Mouse (Mus musculus) hindbrain, embryonic 14.5 days (tissue): Measurements from ENCODE around the gene Lax1. TPM values are rescaled to one million over a fixed set of nuclear protein-coding genes. Genes with fewer than 3 reads are reported as not detected.
A peak's percentile ranks its signal among the peaks of the same experiment; 100 is the strongest.
"Not testable (repeated sequence)": the region's sequence is repeated elsewhere in the genome, so short reads cannot be mapped to it uniquely, and the experiment has no call there.

Experiments
- ATAC-seq: fragments of 200-750 bp; cut with Nextera tagmentation; 2 replicates; pipeline ENCODE4 v1.8.0; 2017; ENCODE audit warnings: moderate number of reproducible peaks, mild to moderate bottlenecking, moderate TSS enrichment, moderate library complexity; ENCODE audit not compliant: low FRiP score
- DNase-seq: peaks from one replicate; pipeline ENCODE4 v3.0.0-alpha.2; 2015; ENCODE audit warnings: low spot score
- H3K27ac ChIP-seq: fragments of 300-500 bp; sonication (generic); 2 replicates; pipeline ENCODE4 v1.5.1; 2014; ENCODE audit warnings: mild to moderate bottlenecking, moderate library complexity
- H3K27me3 ChIP-seq: fragments of 300-500 bp; sonication (generic); 2 replicates; pipeline ENCODE4 v1.6.1; 2014; ENCODE audit warnings: mild to moderate bottlenecking, low read length, mixed read lengths; ENCODE audit not compliant: control insufficient read depth, insufficient read depth
- H3K36me3 ChIP-seq: fragments of 300-500 bp; sonication (generic); replicated peaks from 2 replicates; pipeline ENCODE4 v1.6.1; 2014; ENCODE audit not compliant: control insufficient read depth, insufficient read depth
- H3K4me1 ChIP-seq: fragments of 300-500 bp; sonication (generic); replicated peaks from 2 replicates; pipeline ENCODE4 v1.6.1; 2014; ENCODE audit warnings: antibody characterized with exemption, low read length, mixed read lengths; ENCODE audit not compliant: control insufficient read depth, insufficient read depth
- H3K4me2 ChIP-seq: fragments of 300-500 bp; sonication (generic); replicated peaks from 2 replicates; pipeline ENCODE4 v1.6.1; 2014; ENCODE audit warnings: mild to moderate bottlenecking, moderate library complexity
- H3K4me3 ChIP-seq: fragments of 300-500 bp; sonication (generic); replicated peaks from 2 replicates; pipeline ENCODE4 v1.5.1; 2014; ENCODE audit warnings: mild to moderate bottlenecking, low read length
- H3K9ac ChIP-seq: fragments of 300-500 bp; sonication (generic); 2 replicates; pipeline ENCODE4 v1.6.1; 2014
- H3K9me3 ChIP-seq: fragments of 300-500 bp; sonication (generic); 2 replicates; pipeline ENCODE4 v1.6.1; 2016; ENCODE audit warnings: low read length; ENCODE audit not compliant: control insufficient read depth
- WGBS: fragments of 180-500 bp; shearing (Covaris S2); extraction: QIAGEN DNeasy Blood & Tissue Kit; methylation state at CpG from one replicate; pipeline ENCODE4 v1.1.7; 2014; 5-methylcytosine and 5-hydroxymethylcytosine counted together
- polyA plus RNA-seq: library from polyadenylated mRNA; unstranded; fragments of >200 nt; fragmentation: Nextera tagmentation; extraction: Ambion mirVana; gene quantifications from 2 replicates; pipeline ENCODE4 v1.2.1, GENCODE M21; 2014

Lax1 gene
- polyA plus RNA-seq, 1 experiment from 2014 or later: not detected

- H3K4me3 ChIP-seq: no peak overlapping the region
- no peaks in the 10 kb centered on the region for H3K36me3 ChIP-seq
- H3K9me3 ChIP-seq: no peaks in the 10 kb centered on the region
- H3K27me3 ChIP-seq: no peaks in the 10 kb centered on the region
- DNase-seq (no peak), ATAC-seq (no peak)
- H3K4me1 ChIP-seq: no peaks in the 10 kb centered on the region
- H3K4me2 ChIP-seq: no peak overlapping the region
- no peak overlapping the region for H3K27ac ChIP-seq
- WGBS: 90% methylated on average over 6 of the region's 6 CpGs
- no peak overlapping the region for H3K9ac ChIP-seq
Observed at GRCm38 (mm10) chr1:133670776-133671175, 19.1 kb downstream of the Lax1 start.

DNA sequence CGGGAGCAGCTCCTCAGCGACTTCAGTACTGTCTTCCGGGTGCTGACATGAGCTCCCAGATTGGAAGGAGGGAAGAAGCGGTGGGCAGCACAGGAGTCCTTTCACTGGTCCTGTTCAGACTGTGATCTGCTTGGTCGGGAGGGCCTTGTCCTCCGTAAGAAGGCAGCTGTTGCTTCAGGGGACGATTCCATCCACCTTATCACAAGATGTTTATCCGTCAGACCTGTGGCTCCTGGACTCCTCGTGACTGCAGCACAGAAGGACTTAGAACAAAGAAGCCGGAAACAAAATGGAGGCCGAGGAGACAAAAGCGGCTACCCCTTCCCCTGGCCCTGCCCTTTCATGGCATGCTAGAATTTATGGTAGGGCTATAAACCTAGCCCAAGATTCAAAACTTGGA lies 19.7 kb downstream of the Lax1 start:
- Histone ChIP-seq H3K4me2 (no peak overlapping the region), H3K27me3 (no peaks in the 10 kb centered on the region), H3K4me3 (no peak overlapping the region), H3K27ac (no peak overlapping the region), H3K9me3 (no peaks in the 10 kb centered on the region), H3K36me3 (no peaks in the 10 kb centered on the region), H3K4me1 (no peaks in the 10 kb centered on the region), H3K9ac (no peak overlapping the region)
- no peak for ATAC-seq
- no peak for DNase-seq
- WGBS: 82% methylated on average over 12 of the region's 12 CpGs

DNA sequence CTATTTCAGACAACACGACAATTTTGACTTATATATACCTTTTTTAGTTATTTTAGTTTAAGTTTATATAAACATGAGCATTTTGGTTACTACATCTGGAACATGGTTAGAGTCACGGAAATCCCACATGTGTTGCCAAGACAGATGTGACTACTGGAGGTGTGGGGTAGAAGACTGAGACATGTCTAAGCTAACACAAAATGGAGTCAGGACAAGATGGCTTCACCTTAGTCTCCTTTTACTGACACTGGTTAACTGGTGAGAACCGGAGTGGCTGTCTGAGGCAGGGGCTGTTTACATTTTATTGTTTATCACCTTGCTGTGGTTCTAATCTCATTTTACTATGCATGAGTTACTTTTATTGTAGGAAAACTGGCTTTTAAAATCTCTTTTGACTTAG lies 21.3 kb downstream of the Lax1 start:
- H3K4me2 ChIP-seq: no peak overlapping the region
- no peaks in the 10 kb centered on the region for H3K4me1 ChIP-seq
- H3K4me3 ChIP-seq: no peak overlapping the region
- no peaks in the 10 kb centered on the region for H3K36me3 ChIP-seq
- H3K9me3 ChIP-seq: no peaks in the 10 kb centered on the region
- DNase-seq: no peak
- no peak overlapping the region for H3K27ac ChIP-seq
- WGBS: 93% methylated on average over 3 of the region's 3 CpGs
- no peaks in the 10 kb centered on the region for H3K27me3 ChIP-seq
- H3K9ac ChIP-seq: no peak overlapping the region
- ATAC-seq: no peak

DNA sequence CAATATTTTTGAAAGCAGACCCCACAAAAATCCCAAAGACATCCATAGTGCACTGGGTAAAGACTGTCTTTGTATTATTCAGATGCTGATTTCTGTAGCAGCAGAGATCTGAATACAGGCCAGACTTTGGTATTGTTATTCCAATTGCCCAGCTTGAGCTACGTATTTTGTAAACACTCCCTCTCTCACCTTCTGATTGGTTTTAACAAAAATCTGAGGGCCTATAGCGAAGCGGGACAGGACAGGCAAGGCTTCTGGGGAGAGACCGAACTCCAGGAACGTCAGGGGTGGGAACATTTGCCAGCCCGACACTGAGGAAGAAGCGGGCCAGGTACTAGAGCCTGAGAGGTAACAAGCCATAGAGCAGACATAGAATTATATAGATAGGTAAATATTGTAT lies 22.2 kb downstream of the Lax1 start:
- no peaks in the 10 kb centered on the region for H3K9me3 ChIP-seq
- H3K4me2 ChIP-seq: no peak overlapping the region
- DNase-seq (no peak), ATAC-seq (no peak)
- no peaks in the 10 kb centered on the region for H3K36me3 ChIP-seq
- no peak overlapping the region for H3K4me3 ChIP-seq
- H3K9ac ChIP-seq: no peak overlapping the region
- H3K4me1 ChIP-seq: no peaks in the 10 kb centered on the region
- no peak overlapping the region for H3K27ac ChIP-seq
- no peaks in the 10 kb centered on the region for H3K27me3 ChIP-seq
- 27% methylated on average over 7 of the region's 7 CpGs for WGBS

- not testable (repeated sequence) for H3K9me3 ChIP-seq, H3K4me2 ChIP-seq, H3K36me3 ChIP-seq, ATAC-seq, DNase-seq, H3K27ac ChIP-seq, H3K27me3 ChIP-seq, H3K4me3 ChIP-seq, H3K9ac ChIP-seq, H3K4me1 ChIP-seq
- WGBS: 86% methylated on average over 6 of the region's 8 CpGs
Observed at GRCm38 (mm10) chr1:133665713-133666112, 24.2 kb downstream of the Lax1 start.

DNA sequence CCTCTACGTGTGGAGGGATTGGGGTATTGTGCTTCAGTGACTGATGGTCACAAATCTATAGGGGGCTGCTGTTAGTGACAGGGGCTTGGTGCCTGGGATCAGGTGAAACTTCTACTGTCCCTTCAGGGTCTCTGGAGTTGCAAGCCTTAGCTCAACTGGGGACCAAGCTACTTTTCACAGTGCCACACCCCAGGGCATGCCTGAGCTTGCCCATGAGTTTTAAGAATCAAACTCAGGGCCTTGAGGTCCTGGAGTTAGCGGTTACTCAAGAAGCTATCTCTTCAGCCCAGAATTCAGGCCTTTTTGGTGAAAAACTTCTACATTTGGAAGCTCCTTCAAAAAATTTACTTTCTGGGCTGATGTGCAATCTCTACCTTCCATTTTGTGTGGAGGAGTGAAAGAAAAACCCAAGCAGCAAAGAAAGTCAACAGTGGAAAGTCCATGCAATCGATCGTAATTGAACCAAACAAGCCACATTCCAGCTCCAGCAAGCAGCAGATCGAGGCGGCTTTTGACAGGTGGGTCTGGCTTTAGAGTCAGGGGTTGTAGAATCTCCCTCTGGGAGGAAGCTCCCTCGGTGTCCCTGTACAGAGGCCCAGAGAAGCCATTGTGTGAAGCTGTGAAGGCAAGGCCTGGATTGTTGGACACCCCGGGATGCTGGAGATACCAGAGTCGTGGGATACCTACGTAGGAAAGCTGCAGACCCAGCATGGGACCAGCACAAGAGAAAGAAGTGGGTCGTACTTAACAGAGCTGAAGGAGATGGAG lies 25.5 kb downstream of the Lax1 start:
- Histone ChIP-seq H3K4me2 (no peak overlapping the region), H3K4me3 (no peak overlapping the region), H3K36me3 (peaks cover 5% of the 10 kb centered on the region), H3K27ac (no peak overlapping the region), H3K27me3 (no peaks in the 10 kb centered on the region), H3K4me1 (peaks cover 15% of the 10 kb centered on the region), H3K9ac (no peak overlapping the region), H3K9me3 (no peaks in the 10 kb centered on the region)
- 61% methylated on average over 11 of the region's 11 CpGs for WGBS
- DNase-seq: no peak
- no peak for ATAC-seq

- DNase-seq (no peak), ATAC-seq (no peak)
- peaks cover 13% of the 10 kb centered on the region for H3K36me3 ChIP-seq
- H3K9me3 ChIP-seq: no peaks in the 10 kb centered on the region
- no peaks in the 10 kb centered on the region for H3K27me3 ChIP-seq
- no peak overlapping the region for H3K27ac ChIP-seq
- peaks cover 22% of the 10 kb centered on the region for H3K4me1 ChIP-seq
- 82% methylated on average over 4 of the region's 4 CpGs for WGBS
- H3K4me3 ChIP-seq: no peak overlapping the region
- H3K9ac ChIP-seq: no peak overlapping the region
- H3K4me2 ChIP-seq: no peak overlapping the region
Observed at GRCm38 (mm10) chr1:133663427-133663826, 26.5 kb downstream of the Lax1 start.

DNA sequence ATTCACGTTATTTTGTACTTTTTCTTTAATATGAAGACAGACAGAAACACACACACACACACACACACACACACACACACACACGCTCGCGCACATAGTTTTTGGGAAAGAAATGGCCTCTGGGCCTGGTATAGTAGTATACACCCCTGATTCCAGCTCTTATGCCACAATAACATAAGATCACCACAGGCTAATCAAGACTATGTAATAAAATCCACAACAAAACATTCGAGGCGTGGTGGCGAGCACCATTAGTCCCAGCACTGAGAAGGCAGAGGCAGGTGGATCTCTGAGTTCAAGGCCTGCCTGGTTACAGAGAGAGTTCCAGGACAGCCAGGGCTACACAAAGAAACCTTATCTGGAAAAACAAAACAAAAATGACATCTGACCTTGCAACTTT lies 27.0 kb downstream of the Lax1 start:
- H3K36me3 ChIP-seq: peaks cover 18% of the 10 kb centered on the region
- no peak for DNase-seq
- 97% methylated on average over 7 of the region's 7 CpGs for WGBS
- no peaks in the 10 kb centered on the region for H3K27me3 ChIP-seq
- H3K4me3 ChIP-seq: no peak overlapping the region
- H3K27ac ChIP-seq: no peak overlapping the region
- ATAC-seq: no peak
- H3K9ac ChIP-seq: no peak overlapping the region
- peaks cover 27% of the 10 kb centered on the region for H3K4me1 ChIP-seq
- H3K9me3 ChIP-seq: no peaks in the 10 kb centered on the region
- H3K4me2 ChIP-seq: no peak overlapping the region

DNA sequence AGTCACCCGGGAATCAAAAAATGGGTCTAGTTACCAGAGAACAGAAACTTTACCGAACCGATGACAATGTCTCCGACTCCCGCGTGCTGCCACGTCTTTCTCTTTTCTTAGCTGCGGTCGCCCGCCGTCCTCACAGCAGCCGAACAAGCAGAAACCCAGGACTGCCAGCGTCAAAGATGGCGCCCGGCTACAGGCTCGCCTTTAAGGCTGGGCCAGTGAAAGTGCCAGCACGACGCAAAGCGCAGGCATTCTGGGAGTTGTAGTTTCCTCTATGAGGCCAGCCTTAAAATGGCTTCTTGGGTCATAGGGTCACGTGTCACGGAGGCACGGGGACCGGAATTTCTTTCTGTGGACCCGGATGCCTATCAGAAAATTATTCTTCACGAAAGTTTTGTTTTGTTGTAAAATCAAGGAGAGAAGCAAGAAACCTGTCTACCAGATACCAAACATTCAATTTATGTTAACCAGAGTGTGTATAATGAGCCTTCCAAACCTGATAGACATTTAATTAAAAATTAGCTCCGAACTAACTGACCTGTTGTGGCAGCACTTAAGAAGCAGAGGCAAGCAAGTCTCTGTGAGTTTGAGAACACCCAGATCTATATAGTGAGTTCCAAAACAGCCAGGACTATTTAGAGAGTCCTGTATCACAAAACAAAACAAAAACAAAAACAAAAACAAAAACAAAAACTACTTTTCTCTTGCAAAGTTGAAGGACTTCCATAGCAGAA lies 28.5 kb downstream of the Lax1 start, which contains the start of gene Gm38394:
Gm38394 (minus strand) TSS at position 116 of the 731 bp plus-strand sequence.
- H3K4me3 ChIP-seq: peak within 1 kb of the TSS; percentile 74
- peak; percentile 98 for ATAC-seq
- 3% methylated on average over 26 of the region's 26 CpGs for WGBS
- H3K27me3 ChIP-seq: no peaks in the 10 kb centered on the region
- H3K27ac ChIP-seq: peak within 1 kb of the TSS; percentile 89
- peak; percentile 95 for DNase-seq
- H3K4me2 ChIP-seq: peak within 1 kb of the TSS; percentile 87
- H3K36me3 ChIP-seq: peaks cover 33% of the 10 kb centered on the region
- H3K9ac ChIP-seq: peak within 1 kb of the TSS; percentile 82
- H3K4me1 ChIP-seq: peaks cover 42% of the 10 kb centered on the region
- H3K9me3 ChIP-seq: no peaks in the 10 kb centered on the region
